Comparison of ENCODE assay signal across 28 mouse cellular contexts in genomic region chr5:74151774-74152173, GRCm38 (mm10). TPM values are rescaled to one million over a fixed set of nuclear protein-coding genes. Genes with fewer than 3 reads are reported as not detected.
DNase-seq lines count a peak whose midpoint lies in the region; ATAC-seq lines count a peak whose summit lies in the region.
"Had no signal": no experiment of that assay in that cellular context is flagged by ENCODE, and none has a peak within 500 bp of the region (broad histone marks: within the 10 kb centered on the region; RNA-seq: fewer than 3 reads in every experiment).

No protein-coding gene starts in this region.

- H3K27ac ChIP-seq in liver, embryonic 16.5 days (ENCODE audit: low read length): no peak overlapping the region
- H3K27ac ChIP-seq in liver, embryonic 11.5 days (ENCODE audit: low read depth, low read length): no peak overlapping the region
- no peak overlapping the region; the same call in 1 of the 2 replicates for H3K27ac ChIP-seq in lung, embryonic 16.5 days (ENCODE audit: low read length)
- H3K27ac ChIP-seq: embryonic facial prominence, embryonic 12.5 days; forebrain, embryonic 10.5 days; heart, adult 2 months; hindbrain, embryonic 13.5 days; layer of hippocampus, adult 2 months; liver, embryonic 14.5 days; midbrain, embryonic 10.5 days; midbrain, embryonic 15.5 days; neural tube, embryonic 15.5 days; stomach, embryonic 15.5 days had no signal

- 74% methylated on average over 11 of the region's 11 CpGs for WGBS in liver, embryonic 16.5 days (ENCODE audit: insufficient replicate concordance)
- 83% methylated on average over 11 of the region's 11 CpGs for WGBS in liver, embryonic 11.5 days
- WGBS in lung, embryonic 16.5 days: 54% methylated on average over 11 of the region's 11 CpGs

- H3K36me3 ChIP-seq in liver, embryonic 16.5 days (ENCODE audit: control insufficient read depth, insufficient read depth): no peaks in the 10 kb centered on the region
- no peaks in the 10 kb centered on the region for H3K36me3 ChIP-seq in liver, embryonic 11.5 days (ENCODE audit: control insufficient read depth, insufficient read depth, low read length)
- no peaks in the 10 kb centered on the region for H3K36me3 ChIP-seq in lung, embryonic 16.5 days (ENCODE audit: control insufficient read depth, insufficient read depth, low read length)
- H3K36me3 ChIP-seq: embryonic facial prominence, embryonic 12.5 days; forebrain, embryonic 10.5 days; heart, embryonic 12.5 days; hindbrain, embryonic 13.5 days; midbrain, embryonic 10.5 days; midbrain, embryonic 15.5 days; neural tube, embryonic 15.5 days; stomach, embryonic 15.5 days had no signal

- H3K9ac ChIP-seq in liver, embryonic 16.5 days (ENCODE audit: low read depth, low read length): no peak overlapping the region
- no peak overlapping the region for H3K9ac ChIP-seq in liver, embryonic 11.5 days (ENCODE audit: low read depth, low read length)
- H3K9ac ChIP-seq in lung, embryonic 16.5 days (ENCODE audit: low read length): no peak overlapping the region
- H3K9ac ChIP-seq: embryonic facial prominence, embryonic 12.5 days; heart, embryonic 12.5 days; hindbrain, embryonic 13.5 days; liver, embryonic 14.5 days; midbrain, embryonic 15.5 days; neural tube, embryonic 15.5 days; stomach, embryonic 15.5 days had no signal

- no peak overlapping the region for H3K4me3 ChIP-seq in liver, embryonic 16.5 days (ENCODE audit: low read depth, low read length)
- no peak overlapping the region for H3K4me3 ChIP-seq in liver, embryonic 11.5 days (ENCODE audit: low read depth, low read length)
- no peak overlapping the region for H3K4me3 ChIP-seq in lung, embryonic 16.5 days (ENCODE audit: low read length)
- H3K4me3 ChIP-seq: embryonic facial prominence, embryonic 12.5 days; forebrain, embryonic 10.5 days; heart, adult 2 months; heart, embryonic 12.5 days; hindbrain, embryonic 13.5 days; layer of hippocampus, adult 2 months; midbrain, embryonic 10.5 days; midbrain, embryonic 15.5 days; neural tube, embryonic 15.5 days; stomach, embryonic 15.5 days had no signal

- DNase-seq in liver, embryonic 11.5 days (ENCODE audit: low spot score): no peak
- DNase-seq in R1 (ENCODE audit: low read depth, low spot score): peak; percentile 32
- DNase-seq in lung, postnatal 4 days: peak; percentile 46 to 56
- no peak for DNase-seq in layer of hippocampus, postnatal 36 days
- DNase-seq in urinary bladder, postnatal 14 days (ENCODE audit: low spot score): no peak
- DNase-seq: cerebellum, adult 11-12 months; cerebellum, adult 9-11 months; embryo, embryonic 11 days; heart, postnatal 4 days; kidney, adult 18-20 months; kidney, postnatal 36 days; left cerebral cortex, postnatal 4 days; right cerebral cortex, postnatal 25 days had no signal

- no peaks in the 10 kb centered on the region for H3K27me3 ChIP-seq in liver, embryonic 16.5 days (ENCODE audit: control insufficient read depth, insufficient read depth, low read depth, low read length)
- no peaks in the 10 kb centered on the region for H3K27me3 ChIP-seq in liver, embryonic 11.5 days (replicated peaks; ENCODE audit: control insufficient read depth, insufficient read depth, low read length)
- no peaks in the 10 kb centered on the region for H3K27me3 ChIP-seq in lung, embryonic 16.5 days (ENCODE audit: control insufficient read depth, insufficient read depth, low read depth, low read length)
- H3K27me3 ChIP-seq: CH12.LX; embryonic facial prominence, embryonic 12.5 days; heart, embryonic 12.5 days; midbrain, embryonic 15.5 days; neural tube, embryonic 15.5 days; stomach, embryonic 15.5 days had no signal

- H3K9me3 ChIP-seq in liver, embryonic 16.5 days (replicated peaks; ENCODE audit: control insufficient read depth, low read length): no peaks in the 10 kb centered on the region
- no peaks in the 10 kb centered on the region for H3K9me3 ChIP-seq in liver, embryonic 11.5 days (ENCODE audit: control insufficient read depth, low read length)
- no peaks in the 10 kb centered on the region for H3K9me3 ChIP-seq in lung, embryonic 16.5 days (ENCODE audit: control insufficient read depth, low read length)
- H3K9me3 ChIP-seq: embryonic facial prominence, embryonic 12.5 days; forebrain, embryonic 10.5 days; heart, embryonic 12.5 days; hindbrain, embryonic 13.5 days; midbrain, embryonic 10.5 days; midbrain, embryonic 15.5 days; neural tube, embryonic 15.5 days; stomach, embryonic 15.5 days had no signal

- H3K4me2 ChIP-seq in liver, embryonic 16.5 days (ENCODE audit: low read depth, low read length): no peak overlapping the region
- no peak overlapping the region for H3K4me2 ChIP-seq in liver, embryonic 11.5 days
- no peak overlapping the region for H3K4me2 ChIP-seq in lung, embryonic 16.5 days (ENCODE audit: low read depth, low read length)
- H3K4me2 ChIP-seq: embryonic facial prominence, embryonic 12.5 days; heart, embryonic 12.5 days; hindbrain, embryonic 13.5 days; midbrain, embryonic 15.5 days; neural tube, embryonic 15.5 days; stomach, embryonic 15.5 days had no signal

- peak; percentile 37; the same call in 1 of the 2 replicates for ATAC-seq in liver, embryonic 16.5 days (ENCODE audit: low read depth)
- no peak for ATAC-seq in liver, embryonic 11.5 days (replicated peaks; ENCODE audit: low FRiP score)
- ATAC-seq in lung, embryonic 16.5 days (ENCODE audit: low read depth): peak; percentile 26; the same call in 1 of the 2 replicates
- ATAC-seq: forebrain, embryonic 16.5 days; midbrain, embryonic 15.5 days had no signal

- H3K4me1 ChIP-seq in liver, embryonic 16.5 days (ENCODE audit: control insufficient read depth, low read depth, low read length): no peaks in the 10 kb centered on the region
- H3K4me1 ChIP-seq in liver, embryonic 11.5 days (replicated peaks; ENCODE audit: control insufficient read depth, insufficient read depth, low read length): no peaks in the 10 kb centered on the region
- H3K4me1 ChIP-seq in lung, embryonic 16.5 days (replicated peaks; ENCODE audit: control insufficient read depth, insufficient read depth, low read length): peaks cover 18% of the 10 kb centered on the region
- H3K4me1 ChIP-seq: midbrain, embryonic 15.5 days; neural tube, embryonic 15.5 days; stomach, embryonic 15.5 days had no signal

RNA-seq across cellular contexts. Expression of gene Rasl11b, which starts 43.3 kb away (rescaled TPM):
- polyA plus RNA-seq in liver, embryonic 16.5 days (2015; fragmentation: Nextera tagmentation; extraction: Ambion mirVana): 3.8 and 4.7 TPM in 2 replicates
- polyA plus RNA-seq in liver, embryonic 11.5 days (2014; fragmentation: Nextera tagmentation; extraction: Ambion mirVana): 13.9 and 14.7 TPM in 2 replicates
- polyA plus RNA-seq in lung, embryonic 16.5 days (2015; fragmentation: Nextera tagmentation; extraction: Ambion mirVana): 182 and 188 TPM in 2 replicates
- total RNA-seq in layer of hippocampus, postnatal 36 days (2021): 10 to 100 TPM; 72.7 to 74.2 TPM

Comparison
In these comparisons a context has a peak if more than half of its experiments do, and no peak if none do; other contexts are left out.
1. DNase-seq: peak in R1 (single experiment) and lung, postnatal 4 days (2 of 2); none in liver, embryonic 11.5 days (single experiment), layer of hippocampus, postnatal 36 days (0 of 2) and urinary bladder, postnatal 14 days (single experiment).
2. RNA of gene Rasl11b, which starts 43.3 kb away (polyA plus RNA-seq): 182 to 188 TPM in lung, embryonic 16.5 days; 13.9 to 14.7 TPM in liver, embryonic 11.5 days and 3.8 to 4.7 TPM in liver, embryonic 16.5 days; every median in the first group is over 10 times any median in the second.